Mouse (Mus musculus) WW6 (cell line): ENCODE measurements around the gene Arhgap24.

Experiments used
- DNase-seq: peaks from one replicate; pipeline ENCODE4 v3.0.0-alpha.2; 2013; ENCODE audit warnings: low read depth, low spot score

Arhgap24 gene

DNA sequence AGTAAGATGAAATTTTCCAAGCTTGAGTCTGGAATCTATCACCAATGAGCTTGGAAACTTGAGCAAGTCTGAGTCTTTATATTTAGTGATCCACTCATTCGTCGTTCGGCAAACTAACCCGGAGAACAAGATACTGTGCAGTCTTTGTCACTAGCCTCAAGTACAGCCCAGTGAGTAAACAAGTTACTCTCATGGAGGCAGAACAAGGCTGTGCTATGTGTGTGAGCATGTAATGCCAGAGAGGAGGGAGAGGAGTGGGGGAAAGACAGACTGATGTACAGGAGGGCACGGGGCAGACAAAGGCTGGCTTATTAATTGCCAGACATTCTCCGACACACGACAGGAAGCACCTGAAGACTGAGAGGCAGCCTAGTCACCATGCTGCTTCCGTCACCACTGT lies 97.2 kb downstream of the Arhgap24 start:
- no peak for DNase-seq

DNA sequence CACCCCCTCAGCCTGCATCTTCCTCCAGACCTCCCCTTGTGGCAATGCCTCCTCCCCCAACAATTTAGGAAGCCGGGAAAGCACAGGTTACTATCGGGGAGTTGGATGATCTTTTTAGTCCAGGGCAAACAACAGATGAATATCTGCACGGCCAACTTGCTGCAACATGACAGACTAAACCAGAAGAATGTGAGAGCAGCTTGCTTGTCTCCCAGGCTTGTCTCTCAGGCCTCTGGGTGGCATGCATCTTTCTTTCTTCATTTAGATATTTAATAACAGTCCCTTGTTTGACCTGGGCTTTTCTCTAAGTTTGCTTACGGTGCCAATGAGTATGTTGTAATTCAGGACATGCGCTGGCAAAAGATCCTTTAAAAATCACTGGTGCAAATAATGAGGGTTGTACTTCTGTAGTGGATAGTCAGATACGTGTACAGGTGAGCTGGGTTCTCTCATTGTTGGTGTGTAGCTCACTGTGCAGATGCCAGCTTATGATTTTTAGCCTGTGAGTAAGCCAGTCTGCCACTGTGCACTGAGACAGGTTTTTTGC lies 101.7 kb downstream of the Arhgap24 start:
- no peak for DNase-seq

DNA sequence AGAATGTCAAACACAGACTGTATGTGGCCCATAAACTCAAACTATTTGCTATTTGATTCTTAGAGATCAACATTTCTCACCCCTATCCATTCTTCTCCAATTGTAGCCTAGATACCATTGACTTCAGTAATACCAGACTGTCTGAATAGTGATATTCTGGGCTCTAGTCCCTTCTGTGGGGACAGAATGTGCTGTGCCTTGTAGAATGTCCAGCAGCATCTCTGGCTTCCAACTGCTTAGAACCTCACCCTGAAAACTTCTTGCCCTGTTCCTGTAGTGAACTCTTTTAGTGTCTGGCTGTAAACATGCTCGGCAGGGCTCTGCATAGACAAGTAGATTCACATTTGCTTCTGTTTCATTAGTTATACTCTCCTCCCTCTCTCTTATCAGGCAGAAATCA lies 110.2 kb downstream of the Arhgap24 start:
- DNase-seq: no peak

DNA sequence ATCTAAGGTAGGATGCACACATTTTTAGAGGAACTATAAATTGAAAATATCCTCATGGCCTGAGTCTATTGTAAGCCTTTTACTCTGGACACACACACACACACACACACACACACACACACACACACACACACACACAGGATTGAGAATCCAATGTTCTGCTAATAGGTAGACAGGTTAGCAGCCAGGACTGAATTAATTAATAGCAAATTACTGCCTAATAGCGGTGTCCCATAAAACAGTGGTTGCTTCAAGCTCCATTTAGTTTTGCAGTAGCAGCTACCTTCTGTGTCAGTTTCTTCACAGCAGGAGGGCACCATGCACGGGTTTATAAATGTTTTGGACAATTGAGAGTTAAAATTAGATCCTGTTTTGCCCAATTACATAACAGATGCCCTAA lies 111.9 kb downstream of the Arhgap24 start:
- no peak for DNase-seq

DNA sequence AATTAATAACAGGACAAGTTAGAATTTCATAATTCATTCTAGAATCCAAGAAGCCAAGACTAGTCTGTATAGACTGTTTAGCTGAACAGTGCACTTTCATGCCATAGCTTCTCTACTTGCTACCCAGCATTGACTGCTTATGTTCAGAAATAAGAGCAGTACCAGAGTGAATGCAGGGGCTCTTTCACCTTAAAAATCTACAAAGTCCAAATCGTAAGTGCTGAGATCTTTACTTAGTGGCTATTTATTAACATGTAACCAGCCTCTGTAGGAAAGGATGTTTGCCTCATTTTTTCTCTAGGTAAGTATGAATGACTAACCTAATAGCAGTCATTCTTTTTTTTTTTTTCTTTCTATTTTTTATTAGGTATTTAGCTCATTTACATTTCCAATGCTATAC lies 117.9 kb downstream of the Arhgap24 start:
- no peak for DNase-seq

DNA sequence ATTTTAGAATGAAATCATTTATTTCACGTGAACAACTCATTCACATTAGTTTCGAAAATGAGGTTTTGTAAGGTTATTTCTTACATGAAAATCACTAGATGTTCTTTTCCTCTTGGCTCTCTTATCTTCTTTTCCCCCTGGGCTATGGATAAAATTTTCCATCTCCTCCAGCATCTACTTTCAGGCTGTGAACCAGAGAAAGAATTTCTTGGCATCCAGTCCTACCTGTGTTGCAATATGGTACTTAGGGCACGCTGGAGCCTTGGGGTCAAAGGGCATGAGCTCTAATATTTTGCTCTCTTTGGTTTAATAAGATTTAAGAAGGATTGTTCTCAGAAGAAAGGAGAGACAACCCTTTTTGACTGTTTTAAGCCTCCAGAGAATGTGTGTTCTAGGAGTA lies 132.4 kb downstream of the Arhgap24 start:
- no peak for DNase-seq

DNA sequence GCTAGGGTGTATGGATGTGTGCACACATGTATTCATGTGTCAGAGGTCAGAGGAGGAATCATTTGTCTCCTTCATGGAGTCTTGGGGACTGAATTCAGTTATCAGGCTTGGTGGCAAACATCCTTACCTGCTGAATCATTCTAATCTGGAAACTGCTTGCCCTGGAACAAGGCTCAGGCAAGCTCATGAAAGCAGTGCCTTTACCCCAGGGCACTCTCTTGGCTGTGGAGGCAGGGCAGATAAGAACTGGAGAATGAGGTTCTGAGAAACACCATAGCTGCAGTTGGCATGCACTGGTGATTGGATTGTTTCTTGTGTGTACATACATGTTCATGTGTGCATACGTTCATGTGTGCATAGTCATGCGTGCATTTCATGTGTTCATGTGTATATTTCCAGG lies 132.9 kb downstream of the Arhgap24 start:
- no peak for DNase-seq

DNA sequence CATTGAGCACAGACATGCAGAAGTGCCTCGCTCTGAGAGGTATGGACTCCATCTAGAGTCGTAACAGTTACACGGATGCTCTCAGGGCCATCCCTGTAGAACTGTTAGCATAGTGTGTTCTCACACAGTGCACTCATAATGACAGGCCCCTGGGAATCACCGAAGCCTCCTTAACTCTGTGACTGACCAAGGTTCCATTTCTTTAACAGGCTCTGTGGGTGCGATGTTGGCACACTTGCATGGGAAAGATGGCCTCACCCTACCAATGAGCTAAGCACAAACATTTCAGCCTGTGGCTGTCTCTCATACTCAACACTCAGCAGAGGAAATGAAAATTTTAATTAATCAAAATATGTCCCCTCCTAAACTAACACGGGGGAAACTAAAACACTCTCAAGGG lies 134.1 kb downstream of the Arhgap24 start:
- no peak for DNase-seq

DNA sequence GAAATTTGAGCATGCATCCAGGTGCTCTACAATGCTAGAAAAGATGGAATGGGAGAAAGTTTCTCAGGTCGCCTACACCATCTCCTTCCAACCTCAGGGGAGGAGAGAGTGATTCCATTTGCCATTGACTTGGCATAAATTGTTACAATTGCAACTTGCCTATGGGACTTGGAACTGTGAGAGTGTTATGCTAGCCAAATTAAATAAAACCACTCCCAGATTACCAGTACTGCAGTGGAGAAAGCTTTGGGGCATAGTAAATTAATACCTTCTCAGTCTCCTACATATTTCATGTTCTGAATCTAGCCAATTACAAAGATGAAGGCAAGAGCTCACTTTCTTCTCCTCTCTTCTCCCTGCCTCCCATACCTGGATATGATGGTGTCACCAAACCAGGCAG lies 139.8 kb downstream of the Arhgap24 start:
- DNase-seq: no peak

DNA sequence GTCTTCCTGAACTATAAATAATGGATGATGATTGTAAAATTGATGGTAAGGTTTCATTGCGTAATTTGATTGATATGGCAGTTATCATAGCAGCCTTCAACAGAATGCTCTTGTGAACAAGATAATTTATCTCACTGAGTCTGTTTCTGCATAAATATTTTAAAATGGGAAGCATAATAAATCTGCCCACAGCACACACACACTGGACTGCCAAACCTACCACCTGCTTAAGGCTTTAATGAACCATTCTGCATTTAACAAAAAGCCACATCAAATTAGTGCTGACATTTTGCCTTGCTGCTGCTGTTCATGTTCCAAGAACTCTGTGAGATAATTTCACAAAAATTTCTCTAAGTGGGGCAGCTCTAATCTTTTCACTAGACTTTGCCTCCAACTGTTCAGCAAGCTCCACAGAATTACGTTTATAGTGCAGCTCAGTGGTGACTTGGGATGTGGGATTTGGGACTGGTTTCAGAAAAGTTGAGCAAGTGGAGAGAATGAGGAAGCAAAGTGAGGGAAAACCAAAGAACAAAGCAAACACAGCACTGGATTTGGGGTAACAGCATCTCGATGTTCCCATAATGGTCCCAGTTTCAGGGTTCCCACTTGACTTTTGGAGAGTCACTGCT lies 142.7 kb downstream of the Arhgap24 start:
- DNase-seq: no peak

DNA sequence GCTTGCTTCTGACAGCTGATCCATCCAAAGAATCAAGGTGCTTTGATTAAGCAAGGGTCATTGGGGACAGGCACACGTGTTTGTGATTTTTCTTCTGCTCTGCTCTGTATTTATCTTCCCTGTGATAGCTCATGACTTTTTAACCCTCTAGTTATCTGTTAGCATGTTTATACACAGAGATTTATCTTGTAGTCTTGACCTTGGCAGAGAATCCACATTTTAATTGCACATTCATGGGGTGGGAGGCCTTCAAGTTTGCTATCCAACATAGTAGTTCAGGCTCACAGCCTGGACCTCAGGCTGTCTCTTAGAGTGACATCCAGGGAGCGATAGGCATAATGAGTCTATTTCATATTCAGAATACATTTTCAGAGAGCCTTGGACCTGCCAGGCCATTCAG lies 145.5 kb downstream of the Arhgap24 start:
- no peak for DNase-seq

DNA sequence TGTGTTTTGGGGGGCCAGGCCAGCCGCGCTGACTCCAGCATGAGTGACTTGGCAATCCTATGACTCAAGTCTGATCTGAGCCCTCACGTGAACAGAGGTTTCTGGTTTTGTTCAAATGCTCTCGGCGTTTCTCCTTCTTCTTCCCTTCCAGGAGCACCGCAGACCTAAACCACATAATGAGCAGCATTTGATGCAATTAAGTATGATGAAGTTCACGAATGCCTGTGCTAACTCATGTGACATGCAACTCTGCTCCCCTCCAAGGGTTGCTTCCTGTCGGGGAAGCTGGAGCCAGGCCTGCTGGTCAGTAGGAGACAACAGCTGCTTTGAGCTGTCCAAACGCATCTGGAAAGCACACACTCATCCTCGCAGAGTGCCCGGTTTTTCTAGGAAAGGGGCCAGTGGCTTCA lies 148.2 kb downstream of the Arhgap24 start:
- DNase-seq: no peak

DNA sequence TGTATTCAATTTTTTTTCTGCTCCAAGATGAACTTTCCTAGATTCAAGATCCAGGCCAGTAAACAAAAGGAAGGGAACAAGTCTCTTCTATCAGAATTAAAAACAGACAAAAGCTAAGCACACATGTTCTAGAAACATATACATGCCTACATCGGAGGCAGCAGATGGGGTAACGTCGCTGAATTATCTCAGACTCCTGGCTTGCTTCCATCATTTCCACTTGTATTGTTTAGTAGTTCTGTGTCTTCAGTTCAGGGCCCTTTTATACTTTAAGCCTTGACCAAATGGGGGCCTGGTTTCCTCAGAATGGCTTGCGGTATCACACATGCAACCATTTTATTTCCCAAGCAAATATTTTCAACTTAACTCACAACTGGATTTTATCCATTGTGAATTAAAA lies 154.4 kb downstream of the Arhgap24 start:
- DNase-seq: no peak

DNA sequence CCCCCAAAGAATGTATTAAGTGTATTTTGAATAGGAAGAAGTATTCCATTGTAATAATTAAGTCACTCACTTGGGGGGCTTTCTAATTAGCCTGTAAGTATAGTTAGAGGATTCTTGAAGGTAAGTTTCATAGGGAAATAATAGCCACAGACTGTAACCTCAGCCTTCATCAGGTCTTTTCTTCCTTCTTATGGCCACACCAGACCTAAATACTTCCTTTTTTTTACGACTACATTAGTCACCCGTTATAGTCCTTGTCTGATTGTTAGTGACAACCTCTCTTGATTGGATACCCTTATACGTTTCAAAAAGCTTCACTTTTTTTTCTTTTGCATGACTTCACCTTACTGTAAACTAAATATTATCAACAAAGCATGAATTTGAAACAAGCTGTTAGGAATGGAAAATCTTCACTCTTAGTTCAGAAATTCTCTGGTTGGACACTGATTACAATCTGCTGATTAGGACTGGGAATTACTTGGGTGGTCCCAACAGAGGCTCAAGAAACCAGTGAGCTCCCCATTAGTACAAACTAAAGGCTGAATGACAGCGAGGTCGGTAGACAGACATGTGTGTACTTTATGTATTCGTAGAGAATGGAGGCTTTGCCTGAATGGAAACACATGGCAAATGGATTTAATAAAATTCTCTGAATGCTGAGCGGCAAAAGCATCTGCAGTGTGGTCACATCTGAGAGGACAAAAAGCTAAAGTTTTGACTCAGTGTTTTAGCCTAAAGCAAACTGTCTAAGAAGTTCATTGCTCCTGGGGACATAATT lies 158.8 kb downstream of the Arhgap24 start:
- no peak for DNase-seq

DNA sequence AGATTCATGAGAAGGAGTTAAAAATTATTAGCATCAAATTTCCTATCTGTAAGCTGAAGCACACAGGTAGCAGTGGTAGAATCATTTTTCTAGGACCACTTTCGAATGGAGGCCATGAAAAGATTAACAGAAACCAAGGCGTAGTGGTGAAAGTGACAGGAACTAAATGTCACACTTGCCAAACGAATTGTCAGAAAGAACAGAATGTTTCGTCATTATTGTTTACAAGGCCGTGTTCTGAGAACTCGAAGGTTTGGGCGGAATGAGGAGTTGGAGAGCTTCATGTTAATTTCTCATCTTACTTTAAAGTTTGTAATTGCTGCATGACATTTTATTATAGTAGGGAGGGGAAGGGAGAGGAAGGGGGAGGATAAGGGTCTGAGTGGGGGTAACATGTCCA lies 162.2 kb downstream of the Arhgap24 start:
- no peak for DNase-seq

DNA sequence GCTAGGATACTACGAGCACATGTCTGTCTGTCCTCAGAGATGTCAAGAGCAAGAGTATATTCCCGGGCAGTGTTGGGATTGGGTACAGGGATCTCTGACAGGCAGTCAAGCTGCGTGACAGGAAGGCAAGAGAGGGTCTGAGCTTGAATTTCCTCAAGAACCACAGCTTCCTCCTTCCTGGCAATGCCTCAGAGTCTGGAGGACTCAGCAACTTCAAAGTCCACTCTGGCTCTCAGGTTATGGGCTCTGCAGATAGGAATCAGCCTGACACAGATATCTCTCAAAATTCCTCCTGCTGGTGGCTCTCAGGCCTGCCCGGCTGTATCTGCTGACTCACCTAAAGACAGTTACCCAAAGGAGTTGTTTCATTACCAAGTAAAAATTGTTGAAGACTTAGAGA lies 162.6 kb downstream of the Arhgap24 start:
- no peak for DNase-seq

DNA sequence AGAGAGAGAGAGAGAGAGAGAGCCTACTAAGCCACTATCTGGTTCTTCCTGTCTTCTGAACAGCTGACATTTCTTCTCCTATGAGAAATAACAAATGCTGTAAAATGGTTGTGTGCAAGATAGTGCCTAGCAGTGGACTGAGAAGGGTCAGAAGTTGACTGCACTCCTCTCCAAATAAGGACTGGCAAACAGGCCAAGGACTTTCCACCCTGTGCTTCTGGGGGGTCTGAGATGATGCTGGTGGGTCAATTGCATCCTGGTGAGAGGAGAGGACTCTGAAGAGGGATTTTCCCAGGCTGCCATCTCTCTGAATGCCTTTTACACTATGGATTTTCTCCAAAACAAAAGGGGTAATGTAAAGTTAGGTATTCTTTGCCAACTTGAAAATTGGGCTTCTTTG lies 177.9 kb downstream of the Arhgap24 start:
- no peak for DNase-seq

DNA sequence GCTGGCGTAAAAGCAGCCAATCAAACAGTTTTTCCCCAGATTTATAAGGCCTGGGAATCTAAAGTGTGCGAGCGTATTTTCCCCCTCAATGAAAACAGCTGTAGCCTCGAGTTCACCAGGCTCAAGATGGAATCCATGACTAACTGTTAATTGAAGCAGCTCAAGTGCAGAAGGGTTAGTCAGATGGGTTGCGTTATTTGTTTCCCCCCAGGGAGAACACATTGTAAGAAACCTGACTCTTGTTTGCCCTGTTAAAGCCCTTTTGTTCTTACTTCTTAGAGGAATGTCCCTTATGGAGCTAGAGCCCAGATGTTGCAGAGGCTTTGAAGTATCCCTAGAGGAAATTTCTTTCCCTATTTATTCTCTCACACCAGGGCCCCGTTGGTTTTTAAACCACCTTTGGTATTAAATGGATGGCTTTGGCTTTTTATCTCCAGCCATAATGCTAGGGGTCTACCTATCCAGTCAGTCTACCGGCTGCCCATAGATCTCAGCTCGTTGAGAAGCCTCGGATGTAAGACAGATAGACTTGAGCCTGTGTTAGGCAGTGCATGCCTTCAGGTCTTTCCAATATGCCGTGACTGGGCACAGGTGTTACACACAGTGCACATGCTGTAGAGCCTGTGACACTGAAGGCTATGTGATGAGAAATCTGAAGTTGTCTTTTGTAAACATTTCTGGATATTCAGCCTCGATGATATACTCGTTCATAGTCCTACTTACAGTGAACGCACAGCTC lies 184.0 kb downstream of the Arhgap24 start:
- no peak for DNase-seq

DNA sequence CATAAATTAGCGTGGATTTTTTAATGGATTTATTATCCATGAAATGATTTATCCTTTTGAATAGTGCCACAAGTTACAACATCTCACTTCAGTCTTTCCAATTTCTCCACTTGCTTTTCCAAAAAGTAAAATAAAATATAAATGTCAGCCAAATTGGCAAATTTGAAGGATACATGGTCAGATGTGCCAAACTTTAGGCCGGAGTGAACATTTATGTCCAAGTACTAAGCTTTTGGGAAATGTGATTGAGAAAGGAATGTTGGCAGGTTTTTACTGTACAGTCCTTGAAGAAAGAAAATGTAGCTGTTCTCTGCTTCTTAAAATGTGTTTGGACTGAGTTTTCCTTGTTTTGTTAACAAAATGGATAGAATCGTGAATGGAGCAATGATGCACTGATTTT lies 185.7 kb downstream of the Arhgap24 start:
- DNase-seq: no peak

DNA sequence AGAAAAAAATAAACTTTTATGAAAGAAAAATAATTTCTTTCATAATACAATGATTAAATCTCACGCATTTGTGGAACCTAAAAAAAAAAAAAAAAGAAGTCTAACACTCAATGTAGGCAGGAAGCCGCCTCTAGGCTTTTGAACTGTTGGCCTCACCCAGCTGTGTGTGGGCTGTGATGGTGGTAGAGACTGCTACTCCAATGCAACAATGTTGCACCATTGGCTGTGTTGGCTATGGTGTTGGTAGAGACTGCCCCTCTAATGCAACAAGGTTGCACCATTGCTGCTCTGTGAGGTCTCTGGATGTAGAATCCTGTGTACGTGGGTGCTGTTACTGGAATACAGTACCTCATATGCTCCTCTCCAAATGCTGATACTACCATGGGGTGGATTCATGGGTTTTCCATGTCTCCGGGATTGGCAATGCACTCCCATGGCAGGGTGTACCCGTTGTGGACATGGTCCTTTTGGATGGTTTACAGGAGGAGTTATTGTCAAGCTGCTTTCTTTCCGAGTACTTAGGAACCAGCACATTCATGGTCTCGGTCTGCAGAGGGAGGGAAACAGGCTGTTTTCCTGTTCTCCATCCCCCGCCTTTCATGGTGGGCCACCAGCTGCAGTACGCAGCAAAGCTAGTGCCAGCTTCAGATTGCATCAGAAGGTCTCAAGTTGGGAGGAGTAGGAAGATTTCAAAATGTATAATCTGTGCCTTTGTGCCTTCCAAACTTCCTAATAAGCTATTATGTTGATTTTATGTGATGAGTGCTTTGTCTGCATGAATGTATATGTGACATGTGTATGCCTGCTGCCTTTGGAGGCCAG lies 186.8 kb downstream of the Arhgap24 start:
- DNase-seq: no peak

DNA sequence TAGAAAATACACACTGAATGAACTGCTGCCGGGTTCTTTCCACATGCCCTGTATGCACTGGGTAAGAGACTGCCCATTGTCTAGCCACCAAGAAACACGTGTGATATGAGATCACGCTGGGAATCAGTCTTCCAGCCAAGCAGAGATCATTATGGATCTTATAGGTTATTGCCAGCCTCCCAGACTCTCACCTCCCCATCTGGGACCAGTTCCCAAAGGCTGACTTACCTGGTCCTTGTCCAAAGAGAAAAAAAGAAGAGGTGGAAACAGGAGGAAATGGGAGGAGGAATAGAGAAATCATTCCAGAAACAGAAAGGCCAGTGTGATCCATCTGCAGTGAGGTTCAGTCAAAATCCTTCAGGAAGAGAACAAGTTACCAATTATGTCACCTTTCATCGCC lies 189.0 kb downstream of the Arhgap24 start:
- no peak for DNase-seq
